ENCODE assay signal across 9 mouse cellular contexts in the genomic region with DNA sequence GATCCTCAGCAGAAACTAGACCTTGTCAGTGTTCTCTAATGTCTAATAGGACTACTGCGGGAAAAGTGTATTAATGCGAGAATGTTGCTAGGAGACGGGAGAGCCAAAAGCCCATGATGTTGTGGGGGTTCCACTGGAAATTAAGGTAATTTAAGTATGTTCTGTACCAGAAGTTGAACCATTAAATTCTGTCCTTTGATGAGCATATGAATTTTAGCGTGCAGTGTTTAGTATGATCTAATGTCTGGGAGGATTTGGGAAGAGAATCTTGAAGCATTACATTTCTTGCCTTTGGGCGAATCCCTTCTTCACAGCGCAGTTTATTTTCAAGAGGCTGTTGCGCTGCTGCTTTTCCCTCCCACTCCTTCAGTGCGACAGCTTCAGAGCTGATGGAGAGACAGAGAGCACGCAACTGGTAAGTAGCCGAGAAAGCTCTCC.
DNase-seq lines count a peak whose midpoint lies in the region; ATAC-seq lines count a peak whose summit lies in the region.
"Had no signal": no experiment of that assay in that cellular context is flagged by ENCODE, and none has a peak within 500 bp of the region (broad histone marks: within the 10 kb centered on the region; RNA-seq: fewer than 3 reads in every experiment).

No protein-coding gene starts in this region.

- peak; percentile 89 for ATAC-seq in midbrain, embryonic 16.5 days
- no peak for ATAC-seq in liver, embryonic 11.5 days (replicated peaks; ENCODE audit: low FRiP score)

- H3K36me3 ChIP-seq in forebrain, embryonic 10.5 days (replicated peaks), result no peaks in the 10 kb centered on the region
- peaks cover 3% of the 10 kb centered on the region; the same call in 1 of the 2 replicates for H3K36me3 ChIP-seq in midbrain, embryonic 16.5 days (ENCODE audit: control insufficient read depth, insufficient read depth, low read length)
- H3K36me3 ChIP-seq in liver, embryonic 11.5 days (ENCODE audit: control insufficient read depth, insufficient read depth, low read length), result no peaks in the 10 kb centered on the region
- H3K36me3 ChIP-seq: liver, embryonic 13.5 days had no signal

- H3K9ac ChIP-seq in midbrain, embryonic 16.5 days (ENCODE audit: low read depth, low read length), result peak overlapping the region; percentile 41; the same call in 1 of the 2 replicates
- H3K9ac ChIP-seq in liver, embryonic 11.5 days (ENCODE audit: low read depth, low read length), result no peak overlapping the region
- H3K9ac ChIP-seq: liver, embryonic 13.5 days had no signal

- H3K27ac ChIP-seq in forebrain, embryonic 10.5 days, result peak overlapping the region; percentile 31; the same call in 1 of the 2 replicates
- peak overlapping the region; percentile 69 for H3K27ac ChIP-seq in midbrain, embryonic 16.5 days (ENCODE audit: low read length)
- no peak overlapping the region for H3K27ac ChIP-seq in liver, embryonic 11.5 days (ENCODE audit: low read depth, low read length)
- H3K27ac ChIP-seq: liver, embryonic 13.5 days had no signal

- peak overlapping the region; percentile 45 for H3K4me3 ChIP-seq in forebrain, embryonic 10.5 days
- H3K4me3 ChIP-seq in midbrain, embryonic 16.5 days (ENCODE audit: low read depth, low read length), result peak overlapping the region; percentile 39
- H3K4me3 ChIP-seq in liver, embryonic 11.5 days (ENCODE audit: low read depth, low read length), result no peak overlapping the region
- H3K4me3 ChIP-seq: liver, embryonic 13.5 days had no signal

- H3K27me3 ChIP-seq in forebrain, embryonic 10.5 days (ENCODE audit: poor library complexity, severe bottlenecking), result no peaks in the 10 kb centered on the region
- no peaks in the 10 kb centered on the region for H3K27me3 ChIP-seq in midbrain, embryonic 16.5 days (ENCODE audit: control insufficient read depth, insufficient read depth, low read depth, low read length)
- no peaks in the 10 kb centered on the region for H3K27me3 ChIP-seq in liver, embryonic 11.5 days (replicated peaks; ENCODE audit: control insufficient read depth, insufficient read depth, low read length)
- H3K27me3 ChIP-seq: liver, embryonic 13.5 days had no signal

- H3K4me2 ChIP-seq in midbrain, embryonic 16.5 days (ENCODE audit: low read length), result peak overlapping the region; percentile 34
- H3K4me2 ChIP-seq in liver, embryonic 11.5 days, result no peak overlapping the region
- H3K4me2 ChIP-seq: liver, embryonic 13.5 days had no signal

- H3K9me3 ChIP-seq in forebrain, embryonic 10.5 days, result no peaks in the 10 kb centered on the region
- H3K9me3 ChIP-seq in midbrain, embryonic 16.5 days (replicated peaks; ENCODE audit: control insufficient read depth, low read length, poor library complexity, severe bottlenecking), result no peaks in the 10 kb centered on the region
- H3K9me3 ChIP-seq in liver, embryonic 11.5 days (ENCODE audit: control insufficient read depth, low read length), result no peaks in the 10 kb centered on the region
- H3K9me3 ChIP-seq: liver, embryonic 13.5 days had no signal

- DNase-seq in cerebellum, postnatal 10 days, result peak; percentile 59
- peak; percentile 16 for DNase-seq in forebrain, embryonic 10.5 days (ENCODE audit: extremely low spot score, low spot score)
- DNase-seq in layer of hippocampus, adult 9-11 months, result peak; percentile 29
- DNase-seq in liver, embryonic 11.5 days (ENCODE audit: low spot score), result no peak
- DNase-seq in adrenal gland, adult 18-20 months (ENCODE audit: low spot score in 2 of 2), result no peak
- DNase-seq in thymus, adult 18-20 months, result no peak
- no peak for DNase-seq in gastrocnemius, adult 18-20 months (ENCODE audit: low spot score)
- DNase-seq: liver, embryonic 13.5 days had no signal

- WGBS in forebrain, embryonic 10.5 days, result 31% methylated on average over 10 of the region's 10 CpGs
- 24% methylated on average over 10 of the region's 10 CpGs for WGBS in midbrain, embryonic 16.5 days
- WGBS in liver, embryonic 11.5 days, result 43% methylated on average over 10 of the region's 10 CpGs

- peaks cover 4% of the 10 kb centered on the region; the same call in 1 of the 2 replicates for H3K4me1 ChIP-seq in forebrain, embryonic 10.5 days
- H3K4me1 ChIP-seq in midbrain, embryonic 16.5 days (ENCODE audit: control insufficient read depth, insufficient read depth, low read length), result 0 out of 2 replicates have a peak, but pooled peaks cover 3% of the 10 kb centered on the region
- H3K4me1 ChIP-seq in liver, embryonic 11.5 days (replicated peaks; ENCODE audit: control insufficient read depth, insufficient read depth, low read length), result no peaks in the 10 kb centered on the region
- H3K4me1 ChIP-seq: liver, embryonic 13.5 days had no signal

Comparison
In these comparisons a context has a peak if more than half of its experiments do, and no peak if none do; other contexts are left out.
1. DNase-seq: peak in cerebellum, postnatal 10 days (2 of 2), forebrain, embryonic 10.5 days (single experiment) and layer of hippocampus, adult 9-11 months (single experiment); none in liver, embryonic 11.5 days (single experiment), adrenal gland, adult 18-20 months (0 of 2), thymus, adult 18-20 months (0 of 2) and gastrocnemius, adult 18-20 months (single experiment).